Mouse (Mus musculus): ENCODE data around the gene Llph. TPM values are rescaled to one million over a fixed set of nuclear protein-coding genes. Genes with fewer than 3 reads are reported as not detected.
A peak's percentile ranks its signal among the peaks of the same experiment; 100 is the strongest.

Gene Llph
- total RNA-seq (2021), result 10 to 100 TPM; 15.0 to 19.5 TPM
- long read RNA-seq, experiment 1, transcript Llph-202 (3 exons, 1,463 nt), result minor isoform, 9 of 22 reads
- long read RNA-seq, experiment 1, transcript Llph-201 (3 exons, 1,664 nt), result major isoform, 13 of 22 reads
- long read RNA-seq, experiment 1, partial matches to known transcripts, result 0 of 22 reads
- long read RNA-seq, experiment 1, other reads (novel, unspliced or antisense), result 0 of 22 reads
- long read RNA-seq, experiment 2, transcript Llph-201 (3 exons, 1,664 nt), result major isoform, 45 of 55 reads
- long read RNA-seq, experiment 2, transcript Llph-202 (3 exons, 1,463 nt), result minor isoform, 9 of 55 reads
- long read RNA-seq, experiment 2, partial matches to known transcripts, result 1 of 55 reads
- long read RNA-seq, experiment 2, other reads (novel, unspliced or antisense), result 0 of 55 reads

- peak; percentile 68 to 76 for DNase-seq (ENCODE audit: low spot score in 2 of 2)
Observed at GRCm38 (mm10) chr10:120226871-120227661, at the start of gene Llph. Gene Llph, plus strand, starts transcription at chr10:120227070.

GRCm38 (mm10) chr10:120182887-120183286 is 44.0 kb upstream of the Llph start:
- DNase-seq (ENCODE audit: low spot score in 2 of 2), result no peak

GRCm38 (mm10) chr10:120183342-120183741 is 43.5 kb upstream of the Llph start:
- DNase-seq (ENCODE audit: low spot score in 2 of 2), result no peak

GRCm38 (mm10) chr10:120188513-120188912 is 38.4 kb upstream of the Llph start:
- no peak for DNase-seq (ENCODE audit: low spot score in 2 of 2)

GRCm38 (mm10) chr10:120189276-120189675 is 37.6 kb upstream of the Llph start:
- DNase-seq (ENCODE audit: low spot score in 2 of 2), result no peak

- DNase-seq (ENCODE audit: low spot score in 2 of 2), result no peak
Observed at GRCm38 (mm10) chr10:120189782-120190181, 37.1 kb upstream of the Llph start.

- no peak for DNase-seq (ENCODE audit: low spot score in 2 of 2)
Observed at GRCm38 (mm10) chr10:120191165-120191564, 35.7 kb upstream of the Llph start.

GRCm38 (mm10) chr10:120192278-120192677 is 34.6 kb upstream of the Llph start:
- DNase-seq (ENCODE audit: low spot score in 2 of 2), result no peak

GRCm38 (mm10) chr10:120193255-120193654 is 33.6 kb upstream of the Llph start:
- no peak for DNase-seq (ENCODE audit: low spot score in 2 of 2)

- DNase-seq (ENCODE audit: low spot score in 2 of 2), result no peak
Observed at GRCm38 (mm10) chr10:120197061-120197835, 29.6 kb upstream of the Llph start.

GRCm38 (mm10) chr10:120201131-120201921 is 25.5 kb upstream of the Llph start, which contains the start of gene Tmbim4:
Gene Tmbim4, plus strand, starts transcription at chr10:120201590.
- no peak for DNase-seq (ENCODE audit: low spot score in 2 of 2)

- peak; percentile 72 to 77 for DNase-seq (ENCODE audit: low spot score in 2 of 2)
Observed at GRCm38 (mm10) chr10:120201961-120202402, 24.9 kb upstream of the Llph start, which contains the start of gene Irak3. Gene Irak3, minus strand, starts transcription at chr10:120202130.

GRCm38 (mm10) chr10:120202467-120203250 is 24.2 kb upstream of the Llph start:
- DNase-seq (ENCODE audit: low spot score in 2 of 2), result no peak

- DNase-seq (ENCODE audit: low spot score in 2 of 2), result no peak
Observed at GRCm38 (mm10) chr10:120204591-120205210, 22.2 kb upstream of the Llph start.

- no peak for DNase-seq (ENCODE audit: low spot score in 2 of 2)
Observed at GRCm38 (mm10) chr10:120208015-120208414, 18.9 kb upstream of the Llph start.

- DNase-seq (ENCODE audit: low spot score in 2 of 2), result peak; percentile 85 to 91
Observed at GRCm38 (mm10) chr10:120208575-120209538, 18.0 kb upstream of the Llph start.

GRCm38 (mm10) chr10:120209539-120209925 is 17.3 kb upstream of the Llph start:
- no peak for DNase-seq (ENCODE audit: low spot score in 2 of 2)

- no peak for DNase-seq (ENCODE audit: low spot score in 2 of 2)
Observed at GRCm38 (mm10) chr10:120210096-120210495, 16.8 kb upstream of the Llph start.

All from layer of hippocampus, postnatal 14 days (tissue).